Mouse (Mus musculus) embryonic facial prominence, embryonic 13.5 days (tissue): Measurements from ENCODE around the gene Dctn2. TPM values are rescaled to one million over a fixed set of nuclear protein-coding genes. Genes with fewer than 3 reads are reported as not detected.

ENCODE experiments used
- ATAC-seq: fragments of 200-750 bp; cut with Nextera tagmentation; 2 replicates; pipeline ENCODE4 v1.8.0; 2017; ENCODE audit warnings: low read depth; ENCODE audit not compliant: insufficient number of reproducible peaks, insufficient read depth, low FRiP score, low TSS enrichment
- H3K27ac ChIP-seq: fragments of 300-500 bp; sonication (generic); 2 replicates; pipeline ENCODE4 v1.5.1; 2015; ENCODE audit warnings: moderate library complexity, mild to moderate bottlenecking, inconsistent platforms
- H3K27me3 ChIP-seq: fragments of 300-500 bp; sonication (generic); 2 replicates; pipeline ENCODE4 v1.6.1; 2015; ENCODE audit warnings: mild to moderate bottlenecking, inconsistent platforms
- H3K36me3 ChIP-seq: fragments of 300-500 bp; sonication (generic); 2 replicates; pipeline ENCODE4 v1.6.1; 2015; ENCODE audit warnings: mild to moderate bottlenecking, inconsistent platforms
- H3K4me1 ChIP-seq: fragments of 300-500 bp; sonication (generic); 2 replicates; pipeline ENCODE4 v1.6.1; 2015; ENCODE audit warnings: inconsistent platforms
- H3K4me2 ChIP-seq: fragments of 300-500 bp; sonication (generic); 2 replicates; pipeline ENCODE4 v1.6.1; 2015; ENCODE audit warnings: moderate library complexity, mild to moderate bottlenecking, inconsistent platforms
- H3K4me3 ChIP-seq: fragments of 300-500 bp; sonication (generic); 2 replicates; pipeline ENCODE4 v1.5.1; 2015; ENCODE audit warnings: mild to moderate bottlenecking, inconsistent platforms
- H3K9ac ChIP-seq: fragments of 300-500 bp; sonication (generic); 2 replicates; pipeline ENCODE4 v1.6.1; 2015; ENCODE audit warnings: mild to moderate bottlenecking, inconsistent platforms
- H3K9me3 ChIP-seq: fragments of 300-500 bp; sonication (generic); 2 replicates; pipeline ENCODE4 v1.6.1; 2016; ENCODE audit warnings: inconsistent platforms
- WGBS: fragments of 180-500 bp; shearing (Covaris S2); methylation state at CpG from one replicate; pipeline ENCODE4 v1.1.7; 2015; ENCODE audit warnings: mixed read lengths; 5-methylcytosine and 5-hydroxymethylcytosine counted together
- polyA plus RNA-seq: library from polyadenylated mRNA; unstranded; fragments of >200 nt; fragmentation: Nextera tagmentation; extraction: Ambion mirVana; gene quantifications from 2 replicates; pipeline ENCODE4 v1.2.1, GENCODE M21; 2015

The Dctn2 gene
- polyA plus RNA-seq, 1 experiment from 2014 or later, result 199 TPM

- no peaks in the 10 kb centered on the region for H3K9me3 ChIP-seq
- no peak overlapping the region for H3K4me2 ChIP-seq
- H3K4me3 ChIP-seq, result no peak overlapping the region
- no peak overlapping the region for H3K9ac ChIP-seq
- H3K4me1 ChIP-seq, result peaks cover 34% of the 10 kb centered on the region
- no peak for ATAC-seq
- no peak overlapping the region for H3K27ac ChIP-seq
- H3K36me3 ChIP-seq, result peaks cover 17% of the 10 kb centered on the region
- WGBS, result 66% methylated on average over 4 of the region's 4 CpGs
- H3K27me3 ChIP-seq, result peaks cover 34% of the 10 kb centered on the region
These were observed 1.2 kb upstream of the Dctn2 start for GRCm38 (mm10) chr10:127264971-127265370.

GRCm38 (mm10) chr10:127265727-127266111 lies 449 bp upstream of the Dctn2 start:
- WGBS, result 29% methylated on average over 4 of the region's 4 CpGs
- no peaks in the 10 kb centered on the region for H3K9me3 ChIP-seq
- no peak overlapping the region for H3K9ac ChIP-seq

GRCm38 (mm10) chr10:127267318-127267717 lies 1.1 kb downstream of the Dctn2 start:
- H3K4me1 ChIP-seq, result peaks cover 29% of the 10 kb centered on the region
- ATAC-seq, result no peak
- peaks cover 40% of the 10 kb centered on the region for H3K36me3 ChIP-seq
- H3K27ac ChIP-seq, result no peak overlapping the region
- H3K9ac ChIP-seq, result peak overlapping the region; percentile 100
- H3K4me3 ChIP-seq, result peak overlapping the region; percentile 98
- H3K4me2 ChIP-seq, result peak overlapping the region; percentile 93
- peaks cover 22% of the 10 kb centered on the region for H3K27me3 ChIP-seq
- H3K9me3 ChIP-seq, result no peaks in the 10 kb centered on the region
- WGBS, result 74% methylated on average over 5 of the region's 5 CpGs

More at GRCm38 (mm10) chr10:127265727-127266111, 449 bp upstream of the Dctn2 start:
- H3K27me3 ChIP-seq, result peaks cover 34% of the 10 kb centered on the region
- H3K4me1 ChIP-seq, result peaks cover 34% of the 10 kb centered on the region
- no peak for ATAC-seq
- H3K4me2 ChIP-seq, result peak overlapping the region; percentile 93
- 0 out of 2 replicates have a peak overlapping the region, but pooled peaks have one; percentile 82 for H3K27ac ChIP-seq
- peak overlapping the region; percentile 98 for H3K4me3 ChIP-seq
- H3K36me3 ChIP-seq, result peaks cover 24% of the 10 kb centered on the region

GRCm38 (mm10) chr10:127268401-127268800 lies 2.2 kb downstream of the Dctn2 start:
- Histone ChIP-seq H3K27me3 (peaks cover 12% of the 10 kb centered on the region), H3K4me2 (no peak overlapping the region), H3K9me3 (no peaks in the 10 kb centered on the region), H3K4me3 (no peak overlapping the region), H3K27ac (no peak overlapping the region), H3K36me3 (peaks cover 51% of the 10 kb centered on the region), H3K9ac (peak overlapping the region; percentile 46), H3K4me1 (peaks cover 23% of the 10 kb centered on the region)
- no peak for ATAC-seq
- 90% methylated on average over 5 of the region's 5 CpGs for WGBS

GRCm38 (mm10) chr10:127269036-127269435 lies 2.9 kb downstream of the Dctn2 start:
- no peaks in the 10 kb centered on the region for H3K9me3 ChIP-seq
- no peak overlapping the region for H3K27ac ChIP-seq
- WGBS, result 77% methylated on average over 12 of the region's 12 CpGs
- peaks cover 57% of the 10 kb centered on the region for H3K36me3 ChIP-seq
- H3K4me1 ChIP-seq, result peaks cover 23% of the 10 kb centered on the region
- no peak overlapping the region for H3K4me2 ChIP-seq
- H3K9ac ChIP-seq, result peak overlapping the region; percentile 46; the same call in 1 of the 2 replicates
- H3K4me3 ChIP-seq, result no peak overlapping the region
- ATAC-seq, result no peak
- peaks cover 7% of the 10 kb centered on the region for H3K27me3 ChIP-seq

GRCm38 (mm10) chr10:127269884-127270283 lies 3.7 kb downstream of the Dctn2 start:
- no peak for ATAC-seq
- H3K4me3 ChIP-seq, result no peak overlapping the region
- no peaks in the 10 kb centered on the region for H3K27me3 ChIP-seq
- no peak overlapping the region for H3K9ac ChIP-seq
- 71% methylated on average over 4 of the region's 4 CpGs for WGBS
- no peak overlapping the region for H3K4me2 ChIP-seq
- H3K4me1 ChIP-seq, result peaks cover 23% of the 10 kb centered on the region
- peaks cover 66% of the 10 kb centered on the region for H3K36me3 ChIP-seq
- no peaks in the 10 kb centered on the region for H3K9me3 ChIP-seq
- no peak overlapping the region for H3K27ac ChIP-seq

- Histone ChIP-seq H3K27me3 (no peaks in the 10 kb centered on the region), H3K27ac (no peak overlapping the region), H3K4me2 (no peak overlapping the region), H3K9ac (no peak overlapping the region), H3K4me1 (peaks cover 16% of the 10 kb centered on the region), H3K9me3 (no peaks in the 10 kb centered on the region), H3K4me3 (no peak overlapping the region), H3K36me3 (peaks cover 91% of the 10 kb centered on the region)
- no peak for ATAC-seq
- 88% methylated on average over 5 of the region's 5 CpGs for whole genome bisulfite sequencing
These were observed 6.2 kb downstream of the Dctn2 start for GRCm38 (mm10) chr10:127272371-127272770.

- Histone ChIP-seq H3K9ac (no peak overlapping the region), H3K27me3 (no peaks in the 10 kb centered on the region), H3K27ac (no peak overlapping the region), H3K4me2 (no peak overlapping the region), H3K4me3 (no peak overlapping the region), H3K4me1 (no peaks in the 10 kb centered on the region; the same call in 1 of the 2 replicates), H3K9me3 (no peaks in the 10 kb centered on the region), H3K36me3 (peaks cover 97% of the 10 kb centered on the region)
- ATAC-seq, result no peak
- WGBS, result 91% methylated on average over 11 of the region's 11 CpGs
These were observed 8.3 kb downstream of the Dctn2 start for GRCm38 (mm10) chr10:127274261-127275022.

- WGBS, result 83% methylated on average over 2 of the region's 2 CpGs
- peaks cover 100% of the 10 kb centered on the region for H3K36me3 ChIP-seq
- ATAC-seq, result no peak
These were observed 13.6 kb downstream of the Dctn2 start for GRCm38 (mm10) chr10:127279730-127280129.

GRCm38 (mm10) chr10:127281316-127281715 lies 15.1 kb downstream of the Dctn2 start:
- no peak for ATAC-seq
- Histone ChIP-seq H3K36me3 (peaks cover 100% of the 10 kb centered on the region), H3K4me3 (no peak overlapping the region), H3K27ac (no peak overlapping the region), H3K4me1 (peaks cover 25% of the 10 kb centered on the region), H3K27me3 (no peaks in the 10 kb centered on the region), H3K9me3 (no peaks in the 10 kb centered on the region), H3K9ac (no peak overlapping the region), H3K4me2 (no peak overlapping the region)
- 87% methylated on average over 8 of the region's 8 CpGs for WGBS

More at GRCm38 (mm10) chr10:127279730-127280129, 13.6 kb downstream of the Dctn2 start:
- no peaks in the 10 kb centered on the region for H3K9me3 ChIP-seq
- no peak overlapping the region for H3K27ac ChIP-seq
- no peak overlapping the region for H3K9ac ChIP-seq
- H3K4me2 ChIP-seq, result no peak overlapping the region
- H3K4me3 ChIP-seq, result no peak overlapping the region
- peaks cover 9% of the 10 kb centered on the region for H3K4me1 ChIP-seq
- H3K27me3 ChIP-seq, result no peaks in the 10 kb centered on the region

- no peaks in the 10 kb centered on the region for H3K27me3 ChIP-seq
- H3K4me1 ChIP-seq, result peaks cover 39% of the 10 kb centered on the region
- no peak overlapping the region for H3K4me2 ChIP-seq
- no peak overlapping the region for H3K27ac ChIP-seq
- H3K9ac ChIP-seq, result no peak overlapping the region
- no peaks in the 10 kb centered on the region for H3K9me3 ChIP-seq
- no peak overlapping the region for H3K4me3 ChIP-seq
- WGBS, result 87% methylated on average over 13 of the region's 13 CpGs
- no peak for ATAC-seq
- H3K36me3 ChIP-seq, result peaks cover 97% of the 10 kb centered on the region
These were observed 16.6 kb downstream of the Dctn2 start for GRCm38 (mm10) chr10:127282620-127283215.
